Mouse (Mus musculus): ENCODE results near the gene Spata13. TPM values are rescaled to one million over a fixed set of nuclear protein-coding genes. Genes with fewer than 3 reads are reported as not detected.

The Spata13 gene
- total and polyA plus RNA-seq, 2 experiments from 2014 or later = 16.5 to 34.1 TPM

GRCm38 (mm10) chr14:60636996-60637395, 3.2 kb downstream of the Spata13 start:
- H3K4me3 ChIP-seq (ENCODE audit: low read length) = peak overlapping the region; percentile 8; the same call in 1 of the 2 replicates
- no peak overlapping the region for H3K27ac ChIP-seq
- ATAC-seq = no peak
- H3K9me3 ChIP-seq (ENCODE audit: low read length) = no peaks in the 10 kb centered on the region
- no peaks in the 10 kb centered on the region for H3K36me3 ChIP-seq (ENCODE audit: insufficient read depth, low read length)
- H3K4me2 ChIP-seq (ENCODE audit: low read depth, low read length) = peak overlapping the region; percentile 96
- TF ChIP-seq CTCF (IDR thresholded peaks at IDR 0.05; ENCODE audit: low read depth) = no peak
- no peak overlapping the region for H3K9ac ChIP-seq (replicated peaks; ENCODE audit: low read length)
- WGBS = 34% methylated on average over 9 of the region's 9 CpGs
- DNase-seq (ENCODE audit: low spot score) = peak; percentile 31
- H3K27me3 ChIP-seq (ENCODE audit: insufficient read depth, low read length) = no peaks in the 10 kb centered on the region
- H3K4me1 ChIP-seq (ENCODE audit: insufficient read depth, low read length) = peaks cover 19% of the 10 kb centered on the region; the same call in 1 of the 2 replicates

GRCm38 (mm10) chr14:60638159-60638558, 4.4 kb downstream of the Spata13 start:
- H3K9ac ChIP-seq (replicated peaks; ENCODE audit: low read length) = no peak overlapping the region
- ATAC-seq (no peak), DNase-seq (ENCODE audit: low spot score) (peak; percentile 23)
- H3K27ac ChIP-seq = no peak overlapping the region
- H3K4me3 ChIP-seq (ENCODE audit: low read length) = no peak overlapping the region
- WGBS = 33% methylated on average over 8 of the region's 8 CpGs
- TF ChIP-seq CTCF (IDR thresholded peaks at IDR 0.05; ENCODE audit: low read depth) = no peak
- peaks cover 27% of the 10 kb centered on the region for H3K4me1 ChIP-seq (ENCODE audit: insufficient read depth, low read length)
- H3K36me3 ChIP-seq (ENCODE audit: insufficient read depth, low read length) = no peaks in the 10 kb centered on the region
- no peaks in the 10 kb centered on the region for H3K9me3 ChIP-seq (ENCODE audit: low read length)
- no peaks in the 10 kb centered on the region for H3K27me3 ChIP-seq (ENCODE audit: insufficient read depth, low read length)
- peak overlapping the region; percentile 96; the same call in 1 of the 2 replicates for H3K4me2 ChIP-seq (ENCODE audit: low read depth, low read length)

- ATAC-seq (no peak), DNase-seq (ENCODE audit: low spot score) (no peak)
- no peak for TF ChIP-seq CTCF (IDR thresholded peaks at IDR 0.05; ENCODE audit: low read depth)
- H3K27me3 ChIP-seq (ENCODE audit: insufficient read depth, low read length) = no peaks in the 10 kb centered on the region
- no peak overlapping the region for H3K9ac ChIP-seq (replicated peaks; ENCODE audit: low read length)
- no peaks in the 10 kb centered on the region for H3K9me3 ChIP-seq (ENCODE audit: low read length)
- H3K4me3 ChIP-seq (ENCODE audit: low read length) = no peak overlapping the region
- no peak overlapping the region for H3K4me2 ChIP-seq (ENCODE audit: low read depth, low read length)
- no peaks in the 10 kb centered on the region for H3K36me3 ChIP-seq (ENCODE audit: insufficient read depth, low read length)
- 87% methylated on average over 9 of the region's 9 CpGs for WGBS
- peaks cover 27% of the 10 kb centered on the region for H3K4me1 ChIP-seq (ENCODE audit: insufficient read depth, low read length)
- no peak overlapping the region for H3K27ac ChIP-seq
Observed at GRCm38 (mm10) chr14:60639195-60639594, 5.4 kb downstream of the Spata13 start.

GRCm38 (mm10) chr14:60641120-60641519, 7.3 kb downstream of the Spata13 start:
- Histone ChIP-seq H3K9ac (replicated peaks; ENCODE audit: low read length) (no peak overlapping the region), H3K4me1 (ENCODE audit: insufficient read depth, low read length) (peaks cover 27% of the 10 kb centered on the region), H3K4me3 (ENCODE audit: low read length) (no peak overlapping the region), H3K27me3 (ENCODE audit: insufficient read depth, low read length) (no peaks in the 10 kb centered on the region), H3K36me3 (ENCODE audit: insufficient read depth, low read length) (no peaks in the 10 kb centered on the region), H3K27ac (no peak overlapping the region), H3K4me2 (ENCODE audit: low read depth, low read length) (no peak overlapping the region), H3K9me3 (ENCODE audit: low read length) (no peaks in the 10 kb centered on the region)
- TF ChIP-seq CTCF (IDR thresholded peaks at IDR 0.05; ENCODE audit: low read depth) = no peak
- 82% methylated on average over 6 of the region's 6 CpGs for WGBS
- no peak for ATAC-seq
- no peak for DNase-seq (ENCODE audit: low spot score)

DNA sequence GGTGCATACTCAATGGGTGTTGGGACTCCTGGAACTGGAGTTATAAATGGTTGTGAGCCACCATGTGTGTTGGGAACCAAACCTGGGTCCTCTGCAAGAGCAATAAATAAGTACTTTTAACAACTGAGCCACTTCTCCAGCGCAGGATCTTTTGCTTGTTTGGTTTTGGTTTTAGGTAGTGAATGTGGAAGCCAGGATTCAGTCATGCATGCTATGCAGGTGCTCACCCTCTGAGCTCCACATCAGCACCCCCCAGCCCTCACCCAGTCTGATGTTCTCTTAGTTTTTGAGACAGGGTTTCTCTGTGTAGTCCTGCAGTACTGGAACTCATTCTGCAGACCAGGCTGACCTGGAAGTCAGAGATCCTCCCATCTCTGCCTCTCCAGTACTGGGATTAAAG, 8.3 kb downstream of the Spata13 start:
- H3K27me3 ChIP-seq (ENCODE audit: insufficient read depth, low read length) = no peaks in the 10 kb centered on the region
- no peaks in the 10 kb centered on the region for H3K36me3 ChIP-seq (ENCODE audit: insufficient read depth, low read length)
- H3K9me3 ChIP-seq (ENCODE audit: low read length) = no peaks in the 10 kb centered on the region
- no peak overlapping the region for H3K4me2 ChIP-seq (ENCODE audit: low read depth, low read length)
- no peak for ATAC-seq
- H3K27ac ChIP-seq = peak overlapping the region; percentile 67; the same call in 1 of the 2 replicates
- H3K4me1 ChIP-seq (ENCODE audit: insufficient read depth, low read length) = peaks cover 20% of the 10 kb centered on the region
- WGBS = 89% methylated on average over 1 of the region's 1 CpGs
- no peak overlapping the region for H3K4me3 ChIP-seq (ENCODE audit: low read length)
- DNase-seq (ENCODE audit: low spot score) = no peak
- H3K9ac ChIP-seq (replicated peaks; ENCODE audit: low read length) = no peak overlapping the region
- no peak for TF ChIP-seq CTCF (IDR thresholded peaks at IDR 0.05; ENCODE audit: low read depth)

- DNase-seq (ENCODE audit: low spot score) = peak; percentile 59
- no peak for TF ChIP-seq CTCF (IDR thresholded peaks at IDR 0.05; ENCODE audit: low read depth)
- H3K27me3 ChIP-seq (ENCODE audit: insufficient read depth, low read length) = no peaks in the 10 kb centered on the region
- H3K27ac ChIP-seq = peak overlapping the region; percentile 67
- peak; percentile 79 for ATAC-seq
- 25% methylated on average over 14 of the region's 14 CpGs for WGBS
- peaks cover 17% of the 10 kb centered on the region; the same call in 1 of the 2 replicates for H3K4me1 ChIP-seq (ENCODE audit: insufficient read depth, low read length)
- H3K9ac ChIP-seq (replicated peaks; ENCODE audit: low read length) = no peak overlapping the region
- 0 out of 2 replicates have a peak overlapping the region, but pooled peaks have one; percentile 8 for H3K4me2 ChIP-seq (ENCODE audit: low read depth, low read length)
- H3K9me3 ChIP-seq (ENCODE audit: low read length) = no peaks in the 10 kb centered on the region
- H3K4me3 ChIP-seq (ENCODE audit: low read length) = no peak overlapping the region
- H3K36me3 ChIP-seq (ENCODE audit: insufficient read depth, low read length) = no peaks in the 10 kb centered on the region
Observed at GRCm38 (mm10) chr14:60643098-60643870, 9.5 kb downstream of the Spata13 start.

DNA sequence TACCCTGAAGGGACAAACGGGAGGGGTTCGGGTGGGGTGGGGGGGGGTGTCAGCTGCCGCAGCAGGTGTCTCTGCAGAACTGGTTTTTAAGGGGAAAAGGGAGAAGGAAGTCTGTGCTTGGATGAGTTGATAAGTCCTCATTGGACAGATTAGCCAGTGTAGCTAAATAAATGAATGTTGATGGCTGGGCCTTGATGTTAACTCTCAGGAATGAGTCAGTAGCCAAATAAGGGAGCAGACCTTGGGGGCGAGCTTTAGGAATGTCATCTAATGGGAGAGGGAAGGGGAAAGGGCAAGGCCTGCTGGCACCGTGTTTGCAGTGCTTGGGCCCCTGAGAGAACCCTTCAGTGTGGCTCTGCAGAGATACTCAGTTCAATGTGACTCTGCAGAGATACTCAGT, 12.6 kb downstream of the Spata13 start:
- TF ChIP-seq CTCF (IDR thresholded peaks at IDR 0.05; ENCODE audit: low read depth) = no peak
- Histone ChIP-seq H3K27me3 (ENCODE audit: insufficient read depth, low read length) (no peaks in the 10 kb centered on the region), H3K9ac (replicated peaks; ENCODE audit: low read length) (no peak overlapping the region), H3K36me3 (ENCODE audit: insufficient read depth, low read length) (no peaks in the 10 kb centered on the region), H3K9me3 (ENCODE audit: low read length) (no peaks in the 10 kb centered on the region), H3K4me1 (ENCODE audit: insufficient read depth, low read length) (peaks cover 16% of the 10 kb centered on the region; the same call in 1 of the 2 replicates), H3K4me3 (ENCODE audit: low read length) (no peak overlapping the region), H3K27ac (no peak overlapping the region), H3K4me2 (ENCODE audit: low read depth, low read length) (no peak overlapping the region)
- 58% methylated on average over 5 of the region's 5 CpGs for WGBS
- ATAC-seq (no peak), DNase-seq (ENCODE audit: low spot score) (no peak)
